Mouse (Mus musculus): Measurements from ENCODE around the gene Lfng. TPM values are rescaled to one million over a fixed set of nuclear protein-coding genes. Genes with fewer than 3 reads are reported as not detected.

Gene Lfng
- polyA plus RNA-seq, 1 experiment from 2014 or later, result 9.0 TPM

GRCm38 (mm10) chr5:140649101-140649667 lies 42.1 kb downstream of the Lfng start:
- Histone ChIP-seq H3K4me3 (ENCODE audit: low read depth, low read length) (peak overlapping the region; percentile 95), H3K9ac (ENCODE audit: low read length) (peak overlapping the region; percentile 97), H3K27ac (replicated peaks; ENCODE audit: low read depth, low read length) (no peak overlapping the region), H3K36me3 (ENCODE audit: control insufficient read depth, insufficient read depth, low read length) (peaks cover 7% of the 10 kb centered on the region), H3K9me3 (ENCODE audit: control insufficient read depth, low read length) (no peaks in the 10 kb centered on the region), H3K4me1 (ENCODE audit: control insufficient read depth, insufficient read depth, low read length) (peaks cover 16% of the 10 kb centered on the region), H3K27me3 (ENCODE audit: control insufficient read depth, insufficient read depth, low read length) (no peaks in the 10 kb centered on the region), H3K4me2 (ENCODE audit: low read depth, severe bottlenecking) (peak overlapping the region; percentile 51)
- WGBS, result 5% methylated on average over 26 of the region's 26 CpGs
- DNase-seq (ENCODE audit: low spot score), result peak; percentile 99
- peak; percentile 96 for ATAC-seq (ENCODE audit: insufficient number of reproducible peaks, low FRiP score, low TSS enrichment, low read depth)

GRCm38 (mm10) chr5:140649881-140650414 lies 42.8 kb downstream of the Lfng start:
- H3K9ac ChIP-seq (ENCODE audit: low read length), result no peak overlapping the region
- H3K4me1 ChIP-seq (ENCODE audit: control insufficient read depth, insufficient read depth, low read length), result peaks cover 16% of the 10 kb centered on the region
- 0 out of 2 replicates have a peak overlapping the region, but pooled peaks have one; percentile 95 for H3K4me3 ChIP-seq (ENCODE audit: low read depth, low read length)
- H3K9me3 ChIP-seq (ENCODE audit: control insufficient read depth, low read length), result no peaks in the 10 kb centered on the region
- DNase-seq (ENCODE audit: low spot score) (no peak), ATAC-seq (ENCODE audit: insufficient number of reproducible peaks, low FRiP score, low TSS enrichment, low read depth) (no peak)
- peak overlapping the region; percentile 51; the same call in 1 of the 2 replicates for H3K4me2 ChIP-seq (ENCODE audit: low read depth, severe bottlenecking)
- H3K36me3 ChIP-seq (ENCODE audit: control insufficient read depth, insufficient read depth, low read length), result peaks cover 2% of the 10 kb centered on the region; the same call in 1 of the 2 replicates
- 58% methylated on average over 7 of the region's 7 CpGs for WGBS
- no peak overlapping the region for H3K27ac ChIP-seq (replicated peaks; ENCODE audit: low read depth, low read length)
- no peaks in the 10 kb centered on the region for H3K27me3 ChIP-seq (ENCODE audit: control insufficient read depth, insufficient read depth, low read length)

GRCm38 (mm10) chr5:140651231-140651630 lies 44.1 kb downstream of the Lfng start:
- Histone ChIP-seq H3K4me1 (ENCODE audit: control insufficient read depth, insufficient read depth, low read length) (peaks cover 14% of the 10 kb centered on the region), H3K9me3 (ENCODE audit: control insufficient read depth, low read length) (no peaks in the 10 kb centered on the region), H3K9ac (ENCODE audit: low read length) (no peak overlapping the region), H3K4me2 (ENCODE audit: low read depth, severe bottlenecking) (no peak overlapping the region), H3K27ac (replicated peaks; ENCODE audit: low read depth, low read length) (no peak overlapping the region), H3K36me3 (ENCODE audit: control insufficient read depth, insufficient read depth, low read length) (0 out of 2 replicates have a peak, but pooled peaks cover 2% of the 10 kb centered on the region), H3K27me3 (ENCODE audit: control insufficient read depth, insufficient read depth, low read length) (no peaks in the 10 kb centered on the region), H3K4me3 (ENCODE audit: low read depth, low read length) (no peak overlapping the region)
- ATAC-seq (ENCODE audit: insufficient number of reproducible peaks, low FRiP score, low TSS enrichment, low read depth), result no peak
- DNase-seq (ENCODE audit: low spot score), result no peak
- WGBS, result 90% methylated on average over 11 of the region's 11 CpGs

GRCm38 (mm10) chr5:140652587-140652986 lies 45.5 kb downstream of the Lfng start:
- Histone ChIP-seq H3K4me1 (ENCODE audit: control insufficient read depth, insufficient read depth, low read length) (peaks cover under 1% of the 10 kb centered on the region; the same call in 1 of the 2 replicates), H3K27ac (replicated peaks; ENCODE audit: low read depth, low read length) (no peak overlapping the region), H3K27me3 (ENCODE audit: control insufficient read depth, insufficient read depth, low read length) (no peaks in the 10 kb centered on the region), H3K36me3 (ENCODE audit: control insufficient read depth, insufficient read depth, low read length) (no peaks in the 10 kb centered on the region), H3K4me3 (ENCODE audit: low read depth, low read length) (no peak overlapping the region), H3K9ac (ENCODE audit: low read length) (no peak overlapping the region; the same call in 1 of the 2 replicates), H3K9me3 (ENCODE audit: control insufficient read depth, low read length) (no peaks in the 10 kb centered on the region), H3K4me2 (ENCODE audit: low read depth, severe bottlenecking) (no peak overlapping the region)
- 82% methylated on average over 7 of the region's 7 CpGs for WGBS
- no peak for DNase-seq (ENCODE audit: low spot score)
- ATAC-seq (ENCODE audit: insufficient number of reproducible peaks, low FRiP score, low TSS enrichment, low read depth), result no peak

- H3K27me3 ChIP-seq (ENCODE audit: control insufficient read depth, insufficient read depth, low read length), result no peaks in the 10 kb centered on the region
- no peaks in the 10 kb centered on the region for H3K4me1 ChIP-seq (ENCODE audit: control insufficient read depth, insufficient read depth, low read length)
- no peak overlapping the region for H3K4me3 ChIP-seq (ENCODE audit: low read depth, low read length)
- H3K27ac ChIP-seq (replicated peaks; ENCODE audit: low read depth, low read length), result no peak overlapping the region
- H3K9ac ChIP-seq (ENCODE audit: low read length), result no peak overlapping the region
- H3K36me3 ChIP-seq (ENCODE audit: control insufficient read depth, insufficient read depth, low read length), result no peaks in the 10 kb centered on the region
- DNase-seq (ENCODE audit: low spot score) (no peak), ATAC-seq (ENCODE audit: insufficient number of reproducible peaks, low FRiP score, low TSS enrichment, low read depth) (no peak)
- H3K9me3 ChIP-seq (ENCODE audit: control insufficient read depth, low read length), result no peaks in the 10 kb centered on the region
- 74% methylated on average over 15 of the region's 15 CpGs for WGBS
- no peak overlapping the region for H3K4me2 ChIP-seq (ENCODE audit: low read depth, severe bottlenecking)
These were observed 47.2 kb downstream of the Lfng start for GRCm38 (mm10) chr5:140654096-140654845.

GRCm38 (mm10) chr5:140659607-140660272 lies 52.6 kb downstream of the Lfng start:
- H3K36me3 ChIP-seq (ENCODE audit: control insufficient read depth, insufficient read depth, low read length), result no peaks in the 10 kb centered on the region
- 44% methylated on average over 16 of the region's 16 CpGs for WGBS
- no peaks in the 10 kb centered on the region for H3K27me3 ChIP-seq (ENCODE audit: control insufficient read depth, insufficient read depth, low read length)
- H3K4me1 ChIP-seq (ENCODE audit: control insufficient read depth, insufficient read depth, low read length), result no peaks in the 10 kb centered on the region
- H3K4me2 ChIP-seq (ENCODE audit: low read depth, severe bottlenecking), result no peak overlapping the region
- H3K9ac ChIP-seq (ENCODE audit: low read length), result peak overlapping the region; percentile 32; the same call in 1 of the 2 replicates
- no peak overlapping the region for H3K4me3 ChIP-seq (ENCODE audit: low read depth, low read length)
- DNase-seq (ENCODE audit: low spot score) (no peak), ATAC-seq (ENCODE audit: insufficient number of reproducible peaks, low FRiP score, low TSS enrichment, low read depth) (no peak)
- H3K9me3 ChIP-seq (ENCODE audit: control insufficient read depth, low read length), result no peaks in the 10 kb centered on the region
- H3K27ac ChIP-seq (replicated peaks; ENCODE audit: low read depth, low read length), result no peak overlapping the region

GRCm38 (mm10) chr5:140660398-140660797 lies 53.3 kb downstream of the Lfng start:
- DNase-seq (ENCODE audit: low spot score) (no peak), ATAC-seq (ENCODE audit: insufficient number of reproducible peaks, low FRiP score, low TSS enrichment, low read depth) (no peak)
- H3K36me3 ChIP-seq (ENCODE audit: control insufficient read depth, insufficient read depth, low read length), result no peaks in the 10 kb centered on the region
- no peak overlapping the region for H3K9ac ChIP-seq (ENCODE audit: low read length)
- no peaks in the 10 kb centered on the region for H3K9me3 ChIP-seq (ENCODE audit: control insufficient read depth, low read length)
- H3K27ac ChIP-seq (replicated peaks; ENCODE audit: low read depth, low read length), result no peak overlapping the region
- WGBS, result 82% methylated on average over 1 of the region's 1 CpGs
- no peak overlapping the region for H3K4me2 ChIP-seq (ENCODE audit: low read depth, severe bottlenecking)
- no peaks in the 10 kb centered on the region for H3K4me1 ChIP-seq (ENCODE audit: control insufficient read depth, insufficient read depth, low read length)
- H3K27me3 ChIP-seq (ENCODE audit: control insufficient read depth, insufficient read depth, low read length), result no peaks in the 10 kb centered on the region
- H3K4me3 ChIP-seq (ENCODE audit: low read depth, low read length), result no peak overlapping the region

- no peak overlapping the region for H3K4me3 ChIP-seq (ENCODE audit: low read depth, low read length)
- no peaks in the 10 kb centered on the region for H3K9me3 ChIP-seq (ENCODE audit: control insufficient read depth, low read length)
- H3K4me2 ChIP-seq (ENCODE audit: low read depth, severe bottlenecking), result no peak overlapping the region
- ATAC-seq (ENCODE audit: insufficient number of reproducible peaks, low FRiP score, low TSS enrichment, low read depth) (no peak), DNase-seq (ENCODE audit: low spot score) (no peak)
- no peak overlapping the region for H3K27ac ChIP-seq (replicated peaks; ENCODE audit: low read depth, low read length)
- H3K27me3 ChIP-seq (ENCODE audit: control insufficient read depth, insufficient read depth, low read length), result no peaks in the 10 kb centered on the region
- H3K9ac ChIP-seq (ENCODE audit: low read length), result no peak overlapping the region
- no peaks in the 10 kb centered on the region for H3K36me3 ChIP-seq (ENCODE audit: control insufficient read depth, insufficient read depth, low read length)
- 75% methylated on average over 8 of the region's 8 CpGs for WGBS
- H3K4me1 ChIP-seq (ENCODE audit: control insufficient read depth, insufficient read depth, low read length), result no peaks in the 10 kb centered on the region
These were observed 54.3 kb downstream of the Lfng start for GRCm38 (mm10) chr5:140661427-140661826.
